Mouse (Mus musculus) olfactory bulb, adult 2 months (tissue): Measurements from ENCODE around the gene A130010J15Rik. TPM values are rescaled to one million over a fixed set of nuclear protein-coding genes. Genes with fewer than 3 reads are reported as not detected.

ENCODE experiments used
- H3K27ac ChIP-seq: fragments of 200-500 bp; 2 replicates; pipeline ENCODE4 v1.5.1; 2012; ENCODE audit warnings: low read depth, low read length; ENCODE audit not compliant: insufficient read depth
- H3K4me1 ChIP-seq: fragments of 200-500 bp; 2 replicates; pipeline ENCODE4 v1.6.1; 2012; ENCODE audit warnings: low read length; ENCODE audit not compliant: control insufficient read depth, insufficient read depth
- H3K4me3 ChIP-seq: fragments of 200-500 bp; 2 replicates; pipeline ENCODE4 v1.5.1; 2012; ENCODE audit warnings: mild to moderate bottlenecking, low read depth, low read length, moderate library complexity; ENCODE audit not compliant: insufficient read depth
- CTCF ChIP-seq: fragments of 200-500 bp; IDR thresholded peaks from 2 replicates; pipeline ENCODE4 v1.5.1; 2012; ENCODE audit warnings: low read depth, mild to moderate bottlenecking, low read length, moderate library complexity; ENCODE audit not compliant: insufficient read depth
- POLR2A ChIP-seq: fragments of 200-500 bp; IDR thresholded peaks from 2 replicates; pipeline ENCODE4 v1.6.1; 2012; ENCODE audit warnings: mild to moderate bottlenecking, low read depth, low read length, moderate library complexity; ENCODE audit not compliant: insufficient read depth
- WGBS: fragments of 180-500 bp; shearing (Covaris S2); methylation state at CpG from one replicate; pipeline ENCODE4 v1.1.7; 2018; 5-methylcytosine and 5-hydroxymethylcytosine counted together
- polyA plus RNA-seq: library from polyadenylated mRNA; stranded (reverse); fragments of >200 nt; gene quantifications from 2 replicates; pipeline ENCODE4 v1.2.4, GENCODE M21; 2012; ENCODE audit warnings: low replicate concordance; ENCODE audit not compliant: missing spikeins, insufficient read depth, insufficient read length

Gene A130010J15Rik
- polyA plus RNA-seq, result not detected in 2 replicates

- WGBS, result 93% methylated on average over 3 of the region's 3 CpGs
- Histone ChIP-seq H3K4me1 (peaks cover 3% of the 10 kb centered on the region; the same call in 1 of the 2 replicates), H3K27ac (no peak within 1 kb of the TSS), H3K4me3 (no peak within 1 kb of the TSS)
- TF ChIP-seq POLR2A (no peak), CTCF (no peak)
Measured at GRCm38 (mm10) chr1:193167746-193168145, at the start of gene A130010J15Rik. Gene A130010J15Rik, plus strand, starts transcription at chr1:193168046.

- no peak overlapping the region for H3K4me3 ChIP-seq
- H3K27ac ChIP-seq, result peak overlapping the region; percentile 50
- H3K4me1 ChIP-seq, result peaks cover 14% of the 10 kb centered on the region
- WGBS, result 67% methylated on average over 7 of the region's 7 CpGs
- TF ChIP-seq CTCF (no peak), POLR2A (no peak)
Measured at GRCm38 (mm10) chr1:193122793-193123192, 45.1 kb upstream of the A130010J15Rik start.

DNA sequence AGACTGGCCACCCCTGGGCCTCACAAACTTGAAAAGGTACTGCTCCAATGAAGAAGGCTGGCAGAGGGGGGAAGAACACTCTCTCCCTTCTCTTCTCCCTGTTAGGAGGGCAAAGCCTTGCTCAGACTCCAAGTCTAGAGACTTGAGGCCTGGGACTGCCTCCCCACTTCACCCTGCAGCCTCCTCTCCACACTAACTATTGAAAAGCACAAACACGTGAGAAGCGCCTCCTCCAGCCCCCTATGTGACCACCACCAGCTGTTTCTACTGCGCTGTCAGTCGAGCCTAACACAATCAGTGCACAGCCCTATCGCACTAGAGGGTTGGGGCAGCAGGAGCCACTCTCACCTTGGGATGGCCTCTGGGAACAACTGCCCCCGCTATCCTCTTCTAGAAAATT lies 44.6 kb upstream of the A130010J15Rik start:
- H3K4me3 ChIP-seq, result no peak overlapping the region
- peak overlapping the region; percentile 33 for H3K27ac ChIP-seq
- peaks cover 18% of the 10 kb centered on the region for H3K4me1 ChIP-seq

DNA sequence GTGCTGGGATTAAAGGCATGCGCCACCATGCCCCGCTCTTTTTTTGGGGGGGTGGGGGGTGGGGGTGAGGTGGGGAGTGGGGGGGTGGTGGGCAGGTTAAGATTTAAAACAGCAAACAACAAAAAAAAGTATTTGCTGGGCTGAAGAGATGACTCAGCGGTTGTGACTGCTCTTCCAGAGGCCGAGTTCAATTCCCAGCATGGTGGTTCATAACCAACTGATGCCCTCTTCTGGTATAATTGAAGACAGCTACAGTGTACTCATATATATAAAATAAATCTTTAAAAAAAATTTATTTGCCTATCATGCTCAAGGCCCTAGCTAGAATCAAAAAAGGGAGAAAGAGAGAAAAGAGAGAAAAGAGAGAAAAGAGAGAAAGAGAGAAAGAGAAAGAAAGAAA lies 42.0 kb upstream of the A130010J15Rik start:
- Histone ChIP-seq H3K27ac (no peak overlapping the region), H3K4me3 (no peak overlapping the region), H3K4me1 (peaks cover 21% of the 10 kb centered on the region)
- TF ChIP-seq POLR2A (no peak), CTCF (no peak)
- 45% methylated on average over 4 of the region's 4 CpGs for WGBS

More for the DNA sequence above, 44.6 kb upstream of the A130010J15Rik start:
- 88% methylated on average over 6 of the region's 6 CpGs for WGBS
- no peak for TF ChIP-seq POLR2A
- TF ChIP-seq CTCF, result no peak

GRCm38 (mm10) chr1:193128055-193128454 lies 39.8 kb upstream of the A130010J15Rik start:
- TF ChIP-seq POLR2A, result no peak
- no peak for TF ChIP-seq CTCF
- Histone ChIP-seq H3K27ac (no peak overlapping the region), H3K4me3 (no peak overlapping the region), H3K4me1 (peaks cover 11% of the 10 kb centered on the region)
- 71% methylated on average over 6 of the region's 6 CpGs for WGBS

DNA sequence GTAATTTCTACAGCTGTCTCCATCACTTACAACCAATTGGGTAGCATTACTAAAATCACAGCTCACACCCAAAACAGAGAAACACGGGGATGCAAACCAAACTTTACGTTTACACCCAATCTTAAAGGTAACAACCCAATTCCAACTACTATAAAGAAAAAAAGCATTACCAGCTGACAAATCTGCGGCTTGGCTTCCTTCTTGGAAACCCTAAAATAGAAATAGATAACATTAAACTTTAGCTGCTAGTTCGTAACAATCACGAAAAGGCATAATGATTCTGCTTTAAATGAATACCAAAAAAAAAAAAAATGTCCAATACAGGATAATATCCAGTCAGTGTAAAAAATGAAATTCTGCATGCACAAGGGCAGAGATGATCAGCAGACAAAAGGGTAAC lies 38.5 kb upstream of the A130010J15Rik start:
- H3K4me3 ChIP-seq, result peak overlapping the region; percentile 91
- peaks cover 7% of the 10 kb centered on the region; the same call in 1 of the 2 replicates for H3K4me1 ChIP-seq
- H3K27ac ChIP-seq, result no peak overlapping the region
- WGBS, result 12% methylated on average over 5 of the region's 5 CpGs
- TF ChIP-seq POLR2A, result no peak
- TF ChIP-seq CTCF, result no peak

DNA sequence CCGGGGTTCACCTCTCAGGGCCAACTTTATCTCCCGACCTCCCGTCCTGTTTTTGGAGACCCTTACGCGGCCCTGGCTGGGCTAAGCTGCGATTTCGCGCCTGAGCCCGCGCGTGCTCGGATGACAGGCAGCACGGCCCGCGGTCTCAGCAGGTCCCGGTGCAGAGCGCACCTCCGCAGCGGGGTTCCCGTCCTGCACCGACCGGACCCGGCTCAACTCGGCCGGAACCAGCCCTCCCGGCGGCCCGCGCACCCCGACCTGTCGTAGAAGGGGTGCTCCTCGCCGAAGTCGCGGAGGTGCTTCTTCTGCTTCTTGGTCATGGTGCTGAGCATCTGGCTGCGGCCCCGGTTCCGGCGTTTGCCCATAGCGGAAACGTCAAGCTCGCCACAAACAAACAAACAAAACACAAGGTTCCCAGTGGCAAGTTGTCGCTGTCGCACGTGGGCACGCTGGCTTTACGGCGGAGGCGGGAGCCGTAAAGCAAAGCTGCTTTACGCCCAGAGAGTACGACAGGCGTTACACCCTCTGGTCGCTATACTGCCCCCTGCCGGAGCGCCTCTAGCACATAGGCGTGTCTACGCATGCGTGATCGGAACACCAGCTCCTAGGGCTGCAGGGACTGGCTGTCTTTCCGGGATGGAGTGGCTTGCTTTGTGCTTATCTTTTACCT lies 37.9 kb upstream of the A130010J15Rik start, which contains the start of gene Diexf:
Gene Diexf, minus strand, starts transcription at position 487 of the 670 bp plus-strand sequence.
- H3K27ac ChIP-seq, result peak within 1 kb of the TSS; percentile 66

DNA sequence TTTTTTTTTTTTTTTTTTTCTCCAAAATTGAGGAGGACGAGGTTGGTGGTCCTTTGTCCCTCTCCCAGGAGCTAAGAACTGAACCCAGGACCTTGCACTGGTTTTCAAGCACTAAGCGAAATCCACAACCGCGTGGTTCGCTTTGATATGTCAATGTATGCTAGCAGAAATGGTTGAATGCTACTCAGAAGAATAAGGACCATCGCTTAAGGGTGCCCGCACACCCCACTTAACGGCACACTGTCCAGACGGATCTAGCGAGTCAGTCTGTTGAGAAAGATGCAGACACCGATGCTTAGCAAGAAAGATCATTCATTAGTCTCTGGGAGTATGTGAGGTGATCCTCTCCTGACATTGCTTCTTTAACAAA lies 37.4 kb upstream of the A130010J15Rik start:
- no peak for TF ChIP-seq POLR2A
- TF ChIP-seq CTCF, result no peak
- peaks cover 7% of the 10 kb centered on the region; the same call in 1 of the 2 replicates for H3K4me1 ChIP-seq
- H3K4me3 ChIP-seq, result peak overlapping the region; percentile 40
- 23% methylated on average over 11 of the region's 11 CpGs for WGBS
- H3K27ac ChIP-seq, result peak overlapping the region; percentile 66

More for the DNA sequence above, 37.9 kb upstream of the A130010J15Rik start, which contains the start of gene Diexf:
- Histone ChIP-seq H3K4me3 (peak within 1 kb of the TSS; percentile 91), H3K4me1 (peaks cover 7% of the 10 kb centered on the region; the same call in 1 of the 2 replicates)
- TF ChIP-seq CTCF (peak; percentile 92), POLR2A (peak; percentile 79)
- WGBS, result under 1% methylated on average over 61 of the region's 61 CpGs

DNA sequence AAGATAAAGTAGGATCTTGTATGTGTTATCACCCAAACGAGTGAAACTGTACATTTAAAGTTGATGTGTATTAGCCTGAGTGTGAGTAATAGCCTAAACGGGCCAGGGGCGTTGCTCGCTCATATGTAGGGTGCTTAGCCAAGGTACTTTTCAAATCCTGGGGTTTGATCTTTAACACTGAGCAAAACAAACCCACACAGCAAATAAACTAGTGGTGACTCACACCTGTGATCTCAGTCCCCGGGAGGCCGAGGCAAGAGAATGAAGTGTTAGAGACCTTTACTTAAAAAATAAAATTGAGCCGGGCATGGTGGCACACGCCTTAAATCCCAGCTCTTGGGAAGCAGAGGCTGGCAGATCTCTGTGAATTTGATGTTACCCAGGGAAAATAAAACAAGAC lies 37.0 kb upstream of the A130010J15Rik start:
- Histone ChIP-seq H3K4me3 (no peak overlapping the region), H3K4me1 (peaks cover 7% of the 10 kb centered on the region; the same call in 1 of the 2 replicates), H3K27ac (no peak overlapping the region)
- no peak for TF ChIP-seq CTCF
- TF ChIP-seq POLR2A, result no peak
- WGBS, result 51% methylated on average over 8 of the region's 8 CpGs
